Mouse (Mus musculus) heart, embryonic 15.5 days (tissue): Measurements from ENCODE around the gene Fam199x. TPM values are rescaled to one million over a fixed set of nuclear protein-coding genes. Genes with fewer than 3 reads are reported as not detected.

Experiments
- ATAC-seq: fragments of 200-750 bp; cut with Nextera tagmentation; replicated peaks from 2 replicates; pipeline ENCODE4 v1.8.0; 2017; ENCODE audit warnings: low read depth, moderate TSS enrichment; ENCODE audit not compliant: insufficient number of reproducible peaks, insufficient read depth, low FRiP score
- H3K27ac ChIP-seq: fragments of 300-500 bp; sonication (generic); 2 replicates; pipeline ENCODE4 v1.5.1; 2015; ENCODE audit warnings: mild to moderate bottlenecking, inconsistent platforms
- H3K27me3 ChIP-seq: fragments of 300-500 bp; sonication (generic); 2 replicates; pipeline ENCODE4 v1.6.1; 2015; ENCODE audit warnings: inconsistent platforms
- H3K36me3 ChIP-seq: fragments of 300-500 bp; sonication (generic); 2 replicates; pipeline ENCODE4 v1.6.1; 2015; ENCODE audit warnings: mild to moderate bottlenecking, inconsistent platforms
- H3K4me1 ChIP-seq: fragments of 300-500 bp; sonication (generic); replicated peaks from 2 replicates; pipeline ENCODE4 v1.6.1; 2015; ENCODE audit warnings: inconsistent platforms
- H3K4me2 ChIP-seq: fragments of 300-500 bp; sonication (generic); 2 replicates; pipeline ENCODE4 v1.6.1; 2015; ENCODE audit warnings: inconsistent platforms, mild to moderate bottlenecking, moderate library complexity
- H3K4me3 ChIP-seq: fragments of 300-500 bp; sonication (generic); 2 replicates; pipeline ENCODE4 v1.5.1; 2015; ENCODE audit warnings: mild to moderate bottlenecking, inconsistent platforms
- H3K9ac ChIP-seq: fragments of 300-500 bp; sonication (generic); 2 replicates; pipeline ENCODE4 v1.6.1; 2015; ENCODE audit warnings: mild to moderate bottlenecking, inconsistent platforms
- H3K9me3 ChIP-seq: fragments of 300-500 bp; sonication (generic); replicated peaks from 2 replicates; pipeline ENCODE4 v1.6.1; 2016; ENCODE audit warnings: inconsistent platforms
- WGBS: fragments of 180-500 bp; shearing (Covaris S2); methylation state at CpG from one replicate; pipeline ENCODE4 v1.1.7; 2015; ENCODE audit warnings: mixed read lengths; 5-methylcytosine and 5-hydroxymethylcytosine counted together
- polyA plus RNA-seq: library from polyadenylated mRNA; unstranded; fragments of >200 nt; fragmentation: Nextera tagmentation; extraction: Ambion mirVana; gene quantifications from 2 replicates; pipeline ENCODE4 v1.2.1, GENCODE M21; 2015

Gene Fam199x
- polyA plus RNA-seq, 1 experiment from 2014 or later: 3.8 TPM

DNA sequence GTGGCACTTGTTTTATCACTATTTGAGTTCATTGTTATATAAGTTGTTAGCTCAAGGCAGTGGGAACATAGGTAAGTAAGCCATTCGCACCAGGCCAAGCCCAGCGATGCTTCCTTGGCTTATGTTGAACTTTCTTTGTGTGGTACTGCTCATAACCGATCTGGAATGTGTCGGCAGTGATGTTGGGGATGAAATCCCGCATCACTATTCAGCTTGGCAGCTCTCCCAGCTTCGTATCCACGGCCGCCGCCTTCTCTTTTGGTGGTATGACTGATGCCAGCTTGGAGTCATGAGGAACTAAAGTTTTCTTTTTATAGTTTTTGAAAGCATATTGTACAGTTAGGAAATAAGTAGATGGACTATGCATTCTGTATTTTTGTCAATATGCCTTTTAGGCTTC is 13.8 kb downstream of the Fam199x start:
- no peak for ATAC-seq
- Histone ChIP-seq H3K4me1 (no peaks in the 10 kb centered on the region), H3K36me3 (no peaks in the 10 kb centered on the region), H3K9ac (no peak overlapping the region), H3K4me3 (no peak overlapping the region), H3K27me3 (no peaks in the 10 kb centered on the region), H3K9me3 (no peaks in the 10 kb centered on the region), H3K4me2 (no peak overlapping the region), H3K27ac (no peak overlapping the region)
- WGBS: 55% methylated on average over 9 of the region's 9 CpGs

DNA sequence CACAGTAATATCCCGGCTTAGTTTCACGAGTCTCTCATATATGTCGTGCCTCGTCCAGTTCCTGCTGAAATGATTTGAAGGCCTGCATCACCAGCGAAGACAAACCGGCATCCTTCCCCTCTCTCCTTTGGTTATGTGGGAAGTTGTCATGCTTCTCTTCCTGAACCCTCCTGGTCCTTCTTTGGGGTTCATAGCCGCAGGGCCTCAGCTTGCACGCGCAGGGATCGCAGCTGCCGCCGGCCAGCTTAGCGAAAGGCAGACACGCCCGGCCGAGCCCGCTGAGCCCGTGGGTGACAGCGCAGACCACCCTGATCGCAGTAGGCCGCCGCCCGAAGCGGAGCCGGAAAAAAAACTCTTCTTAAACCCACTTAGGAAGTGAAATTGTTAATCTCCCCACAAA is 55.1 kb downstream of the Fam199x start:
- Histone ChIP-seq H3K4me1 (no peaks in the 10 kb centered on the region), H3K4me3 (no peak overlapping the region), H3K4me2 (no peak overlapping the region), H3K9me3 (no peaks in the 10 kb centered on the region), H3K27me3 (peaks cover 60% of the 10 kb centered on the region), H3K9ac (no peak overlapping the region), H3K36me3 (no peaks in the 10 kb centered on the region), H3K27ac (no peak overlapping the region)
- 14% methylated on average over 25 of the region's 25 CpGs for WGBS
- no peak for ATAC-seq

DNA sequence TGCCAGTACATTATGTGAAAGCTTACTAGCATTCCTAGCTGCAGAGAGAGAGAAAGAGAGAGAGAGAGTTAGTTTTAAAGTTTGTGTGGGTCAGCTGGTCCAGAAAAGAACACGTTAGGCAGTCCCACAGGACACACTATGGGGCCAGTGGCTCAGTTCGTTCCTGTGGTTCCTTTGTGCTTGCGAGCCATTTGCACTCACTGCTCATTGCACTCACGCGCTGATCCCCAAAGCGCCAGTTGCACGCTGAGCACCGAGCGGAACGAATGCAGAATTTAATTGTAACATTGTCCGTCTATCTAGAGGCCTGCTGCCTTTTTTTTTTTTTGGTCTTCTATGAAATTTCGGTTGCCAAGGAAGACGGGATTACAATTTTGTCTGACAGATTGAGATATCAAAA is 57.1 kb downstream of the Fam199x start:
- no peak for ATAC-seq
- Histone ChIP-seq H3K27ac (no peak overlapping the region), H3K36me3 (no peaks in the 10 kb centered on the region), H3K9me3 (no peaks in the 10 kb centered on the region), H3K4me2 (no peak overlapping the region), H3K9ac (no peak overlapping the region), H3K27me3 (peaks cover 48% of the 10 kb centered on the region), H3K4me3 (no peak overlapping the region), H3K4me1 (no peaks in the 10 kb centered on the region)
- 13% methylated on average over 13 of the region's 13 CpGs for WGBS

DNA sequence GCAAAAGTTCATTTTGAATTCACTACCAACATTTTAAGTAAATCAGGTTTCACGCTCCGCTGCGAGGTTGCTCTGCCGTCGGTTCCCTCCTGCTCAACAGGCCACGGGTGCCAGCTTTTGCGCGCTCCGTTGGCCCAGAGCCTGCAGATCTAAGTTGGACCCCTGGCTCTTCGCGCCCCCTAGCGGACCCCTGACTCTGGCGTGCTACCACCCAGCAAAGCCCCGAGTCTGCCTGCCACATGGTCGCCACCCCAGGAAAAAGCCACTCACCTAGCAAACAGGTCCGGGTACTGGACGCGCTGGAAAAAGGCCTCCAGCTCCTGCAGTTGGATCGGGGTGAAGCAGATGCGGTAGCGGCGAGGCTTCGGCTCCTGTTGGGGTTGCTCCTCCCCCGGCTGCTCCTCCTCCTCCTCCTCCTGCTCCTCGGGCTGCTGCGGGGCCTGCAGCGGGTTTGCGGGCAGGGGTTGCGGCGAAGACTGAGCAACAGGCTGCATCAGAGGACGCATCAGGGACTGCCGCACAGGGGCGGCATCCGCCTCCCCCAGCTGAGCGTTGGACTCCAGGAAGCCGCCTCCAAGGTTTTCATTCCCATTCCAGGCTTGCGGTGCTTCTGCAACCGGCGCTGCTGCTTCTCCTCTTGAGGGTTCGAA is 68.8 kb downstream of the Fam199x start:
- H3K9me3 ChIP-seq: no peaks in the 10 kb centered on the region
- H3K27ac ChIP-seq: no peak overlapping the region
- H3K4me3 ChIP-seq: peak overlapping the region; percentile 20
- H3K27me3 ChIP-seq: peaks cover 74% of the 10 kb centered on the region
- peaks cover 9% of the 10 kb centered on the region for H3K4me1 ChIP-seq
- WGBS: 19% methylated on average over 40 of the region's 40 CpGs
- no peaks in the 10 kb centered on the region for H3K36me3 ChIP-seq
- H3K4me2 ChIP-seq: peak overlapping the region; percentile 44
- no peak for ATAC-seq
- no peak overlapping the region for H3K9ac ChIP-seq

DNA sequence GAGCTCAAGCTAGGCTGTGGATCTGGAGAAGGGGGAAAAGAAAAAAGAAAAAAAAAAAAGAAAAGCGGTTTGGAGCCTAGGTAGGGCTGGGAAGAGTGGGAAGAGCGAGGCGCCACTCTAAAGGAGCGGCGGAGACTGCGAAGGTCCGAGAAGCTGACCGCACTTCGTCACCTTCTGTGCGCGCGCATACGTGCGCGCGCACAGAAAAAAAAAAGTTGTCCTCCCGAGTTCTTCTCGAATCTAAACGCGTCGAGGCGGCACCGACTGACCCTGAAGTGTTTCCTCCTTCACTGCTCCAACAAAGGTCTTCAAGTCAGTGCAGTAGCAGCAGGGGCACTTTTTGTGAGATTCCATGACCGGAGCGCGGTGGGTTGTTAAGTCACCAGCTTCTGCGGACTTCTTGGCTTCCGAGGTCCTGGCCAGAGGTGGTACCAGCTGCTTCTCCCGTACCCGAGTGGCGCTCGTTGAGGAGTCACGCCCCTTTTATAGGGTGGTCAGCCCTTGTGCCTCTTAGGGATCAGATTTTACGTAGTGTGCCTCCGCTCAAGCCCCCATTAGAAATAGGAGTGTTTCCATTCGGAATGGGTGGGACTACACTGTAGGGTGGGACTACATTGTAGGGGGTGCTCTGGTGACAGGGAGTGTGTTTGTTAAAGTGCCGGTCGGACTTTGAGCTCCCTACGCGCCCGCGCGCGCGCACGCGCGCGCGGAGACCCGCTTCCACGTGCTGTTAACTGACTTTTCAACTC is 70.5 kb downstream of the Fam199x start:
- H3K27me3 ChIP-seq: peaks cover 73% of the 10 kb centered on the region
- H3K27ac ChIP-seq: no peak overlapping the region
- H3K4me2 ChIP-seq: peak overlapping the region; percentile 55
- peaks cover 9% of the 10 kb centered on the region for H3K4me1 ChIP-seq
- WGBS: 21% methylated on average over 52 of the region's 52 CpGs
- peak overlapping the region; percentile 29 for H3K4me3 ChIP-seq
- H3K9ac ChIP-seq: no peak overlapping the region
- no peaks in the 10 kb centered on the region for H3K36me3 ChIP-seq
- no peak for ATAC-seq
- no peaks in the 10 kb centered on the region for H3K9me3 ChIP-seq

DNA sequence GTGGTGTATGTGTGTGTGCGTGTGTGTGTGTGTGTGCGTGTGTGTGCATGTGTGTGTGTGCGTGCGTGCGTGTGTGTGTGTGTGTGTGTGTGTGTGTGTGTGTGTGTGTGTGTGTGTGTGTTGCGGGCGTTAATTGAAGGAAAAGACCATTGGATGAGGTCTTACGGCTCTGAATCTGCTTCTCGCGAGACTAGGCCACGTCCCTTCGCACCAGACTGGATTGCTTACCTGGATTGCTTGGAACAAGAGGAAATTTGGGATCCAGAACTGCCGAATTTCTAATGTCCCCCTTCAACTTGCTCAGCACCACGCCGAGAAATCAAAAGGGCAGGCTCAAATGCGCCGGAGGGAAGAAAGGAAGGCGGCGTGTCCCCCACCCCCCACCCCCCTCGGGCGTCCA is 72.3 kb downstream of the Fam199x start, which contains the start of gene Esx1:
Esx1 (minus strand) TSS at position 366 of the 400 bp plus-strand sequence.
- peak within 1 kb of the TSS; percentile 25; the same call in 1 of the 2 replicates for H3K4me3 ChIP-seq
- no peak within 1 kb of the TSS for H3K9ac ChIP-seq
- 15% methylated on average over 21 of the region's 21 CpGs for WGBS
- H3K4me1 ChIP-seq: peaks cover 9% of the 10 kb centered on the region
- ATAC-seq: no peak
- no peak within 1 kb of the TSS for H3K27ac ChIP-seq
- H3K9me3 ChIP-seq: no peaks in the 10 kb centered on the region
- H3K27me3 ChIP-seq: peaks cover 74% of the 10 kb centered on the region
- peak within 1 kb of the TSS; percentile 18; the same call in 1 of the 2 replicates for H3K4me2 ChIP-seq
- no peaks in the 10 kb centered on the region for H3K36me3 ChIP-seq

DNA sequence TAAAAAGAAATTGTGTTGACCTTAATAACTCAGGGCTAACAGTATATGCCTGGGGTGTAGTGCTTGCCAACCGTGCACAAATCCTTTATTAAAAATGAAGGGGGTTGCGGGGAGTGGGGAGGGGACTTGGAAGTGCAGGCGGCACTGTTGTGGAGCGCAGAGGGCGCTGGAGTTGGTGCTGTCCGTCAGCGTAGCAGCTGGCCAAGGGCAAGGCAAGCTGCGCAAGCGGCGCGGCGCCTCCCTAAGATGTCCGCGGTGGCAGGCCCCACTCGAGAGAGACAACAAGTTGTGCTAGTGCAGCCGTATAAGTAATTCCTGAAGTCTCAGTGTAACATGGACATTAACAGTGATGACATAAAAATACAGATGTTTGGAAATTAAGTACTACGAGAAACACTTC is 78.1 kb downstream of the Fam199x start:
- peaks cover 44% of the 10 kb centered on the region for H3K27me3 ChIP-seq
- WGBS: 11% methylated on average over 17 of the region's 17 CpGs
- no peak overlapping the region for H3K9ac ChIP-seq
- no peaks in the 10 kb centered on the region for H3K9me3 ChIP-seq
- H3K4me2 ChIP-seq: 0 out of 2 replicates have a peak overlapping the region, but pooled peaks have one; percentile 10
- H3K36me3 ChIP-seq: no peaks in the 10 kb centered on the region
- H3K27ac ChIP-seq: no peak overlapping the region
- H3K4me3 ChIP-seq: no peak overlapping the region
- no peaks in the 10 kb centered on the region for H3K4me1 ChIP-seq
- ATAC-seq: no peak

Other genes starting within 250 kb of the Fam199x start
- 3.0 and 3.8 TPM in 2 replicates for gene Plp1, start 226.9 kb upstream of the Fam199x start, polyA plus RNA-seq
- 0.23 and 0.32 TPM in 2 replicates for gene Rab9b, start 180.8 kb upstream of the Fam199x start, polyA plus RNA-seq
- not detected in 2 replicates for gene H2bfm, start 122.3 kb upstream of the Fam199x start, polyA plus RNA-seq
- 11.0 and 15.5 TPM in 2 replicates for gene Tmsb15b2, start 74.1 kb upstream of the Fam199x start, polyA plus RNA-seq
- gene Tmsb15l, start 72.7 kb upstream of the Fam199x start, polyA plus RNA-seq: 1.5 and 2.0 TPM in 2 replicates
- gene Tmsb15b1, start 72.7 kb upstream of the Fam199x start, polyA plus RNA-seq: 10.2 and 12.5 TPM in 2 replicates
- 1.6 and 4.8 TPM in 2 replicates for gene Zcchc18, start 56.4 kb upstream of the Fam199x start, polyA plus RNA-seq
- 4.9 and 6.5 TPM in 2 replicates for gene Slc25a53, start 11.3 kb upstream of the Fam199x start, polyA plus RNA-seq
- gene Esx1, start 72.5 kb downstream of the Fam199x start, polyA plus RNA-seq: not detected in 2 replicates